Mouse (Mus musculus) thymus, adult 2 months (tissue): ENCODE data around the gene BC048671. TPM values are rescaled to one million over a fixed set of nuclear protein-coding genes. Genes with fewer than 3 reads are reported as not detected.

ENCODE experiments used
- DNase-seq: peaks from one replicate; pipeline ENCODE4 v3.0.0; 2021
- H3K27ac ChIP-seq: fragments of 200-500 bp; 2 replicates; pipeline ENCODE4 v1.5.1; 2012; ENCODE audit warnings: low read length, control low read depth; ENCODE audit not compliant: control insufficient read depth, insufficient read depth
- H3K27me3 ChIP-seq: fragments of 200-500 bp; 2 replicates; pipeline ENCODE4 v1.6.1; 2012; ENCODE audit warnings: mild to moderate bottlenecking, low read length, moderate library complexity, mixed read lengths; ENCODE audit not compliant: control insufficient read depth, insufficient read depth
- H3K36me3 ChIP-seq: fragments of 200-500 bp; 2 replicates; pipeline ENCODE4 v1.6.1; 2012; ENCODE audit warnings: mild to moderate bottlenecking, low read length, moderate library complexity; ENCODE audit not compliant: control insufficient read depth, insufficient read depth
- H3K4me1 ChIP-seq: fragments of 200-500 bp; replicated peaks from 2 replicates; pipeline ENCODE4 v1.6.1; 2012; ENCODE audit warnings: low read length; ENCODE audit not compliant: control insufficient read depth, insufficient read depth
- H3K4me3 ChIP-seq: fragments of 200-500 bp; 2 replicates; pipeline ENCODE4 v1.5.1; 2012; ENCODE audit warnings: mild to moderate bottlenecking, low read length, control low read depth, moderate library complexity; ENCODE audit not compliant: control insufficient read depth, insufficient read depth
- CTCF ChIP-seq: fragments of 200-500 bp; IDR thresholded peaks from 2 replicates; pipeline ENCODE4 v1.5.1; 2012; ENCODE audit warnings: mild to moderate bottlenecking, control low read depth, low read length, moderate library complexity, borderline replicate concordance; ENCODE audit not compliant: control insufficient read depth, poor library complexity, insufficient read depth; ENCODE audit errors: extremely low read depth
- POLR2A ChIP-seq: fragments of 200-500 bp; IDR thresholded peaks from 2 replicates; pipeline ENCODE4 v1.6.1; 2012; ENCODE audit warnings: mild to moderate bottlenecking, low read length, control low read depth, moderate library complexity; ENCODE audit not compliant: control insufficient read depth, poor library complexity, insufficient read depth; ENCODE audit errors: extremely low read depth
- WGBS: fragments of 180-500 bp; shearing (Covaris S2); methylation state at CpG from one replicate; pipeline ENCODE4 v1.1.7; 2018; 5-methylcytosine and 5-hydroxymethylcytosine counted together
- polyA plus RNA-seq: library from polyadenylated mRNA; depleted of rRNA; stranded (reverse); fragments of >200 nt; gene quantifications from 2 replicates; pipeline ENCODE4 v1.2.3, GENCODE M21; 2012

BC048671 gene
- polyA plus RNA-seq, 1 experiment: not detected

DNA sequence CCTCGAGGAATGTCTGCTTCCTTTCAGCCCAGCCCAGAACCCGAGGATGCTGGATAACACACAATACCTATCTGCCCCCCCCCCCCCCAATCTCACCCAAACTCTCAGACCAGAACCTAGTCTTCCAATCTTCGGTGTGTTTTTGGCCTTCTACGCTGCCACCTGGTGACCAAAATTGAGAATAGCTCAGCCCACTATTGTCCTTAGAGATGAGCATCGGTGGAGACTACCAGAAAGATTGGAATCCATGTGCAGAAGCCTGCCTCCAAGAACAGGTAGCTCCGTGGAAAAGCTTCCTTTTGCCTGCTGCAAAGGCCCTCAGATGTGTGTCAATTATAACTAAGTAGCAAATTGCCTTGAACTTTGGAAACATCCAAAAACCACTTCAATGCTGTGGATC, 26.7 kb downstream of the BC048671 start:
- no peaks in the 10 kb centered on the region for H3K27me3 ChIP-seq
- H3K4me3 ChIP-seq: no peak overlapping the region
- H3K27ac ChIP-seq: no peak overlapping the region
- no peak for DNase-seq
- no peaks in the 10 kb centered on the region for H3K36me3 ChIP-seq
- TF ChIP-seq POLR2A (no peak), CTCF (no peak)
- H3K4me1 ChIP-seq: no peaks in the 10 kb centered on the region
- 22% methylated on average over 6 of the region's 6 CpGs for WGBS

GRCm38 (mm10) chr6:90329953-90330352, 28.9 kb downstream of the BC048671 start:
- no peak for DNase-seq
- 24% methylated on average over 1 of the region's 1 CpGs for WGBS
- H3K27me3 ChIP-seq: no peaks in the 10 kb centered on the region
- TF ChIP-seq POLR2A (no peak), CTCF (no peak)
- no peaks in the 10 kb centered on the region for H3K4me1 ChIP-seq
- H3K27ac ChIP-seq: no peak overlapping the region
- no peak overlapping the region for H3K4me3 ChIP-seq
- H3K36me3 ChIP-seq: no peaks in the 10 kb centered on the region

- no peaks in the 10 kb centered on the region for H3K4me1 ChIP-seq
- no peaks in the 10 kb centered on the region for H3K36me3 ChIP-seq
- H3K4me3 ChIP-seq: no peak within 1 kb of the TSS
- no peak for TF ChIP-seq CTCF
- no peak for TF ChIP-seq POLR2A
- DNase-seq: no peak
- WGBS: 90% methylated on average over 7 of the region's 7 CpGs
- H3K27ac ChIP-seq: no peak within 1 kb of the TSS
- no peaks in the 10 kb centered on the region for H3K27me3 ChIP-seq
Observed at GRCm38 (mm10) chr6:90332561-90333425, 31.8 kb downstream of the BC048671 start, which contains the start of gene Uroc1. Uroc1 (plus strand) TSS chr6:90333284.

GRCm38 (mm10) chr6:90334244-90334643, 33.2 kb downstream of the BC048671 start:
- TF ChIP-seq CTCF (no peak), POLR2A (no peak)
- 44% methylated on average over 3 of the region's 3 CpGs for WGBS

DNA sequence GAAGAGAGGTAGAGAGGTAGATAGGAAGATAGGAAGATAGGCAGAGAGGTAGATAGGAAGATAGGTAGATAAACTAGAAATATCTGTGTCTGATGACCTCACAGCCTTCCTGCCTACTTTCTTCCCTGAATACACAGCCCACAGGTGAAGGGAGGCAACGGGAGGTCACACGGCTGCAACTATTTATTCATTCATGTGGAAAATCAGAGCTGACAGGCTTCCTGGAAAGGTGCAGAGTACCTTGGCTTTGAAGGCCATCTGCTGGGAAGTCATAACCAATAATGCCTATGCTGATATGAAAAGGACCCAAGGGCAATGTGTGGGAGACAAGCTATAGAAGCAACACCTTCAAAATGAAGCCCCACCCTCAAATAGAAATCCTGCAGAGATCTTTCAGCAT, 41.3 kb downstream of the BC048671 start:
- WGBS: 81% methylated on average over 2 of the region's 2 CpGs
- no peak for DNase-seq
- TF ChIP-seq POLR2A (no peak), CTCF (no peak)
- no peaks in the 10 kb centered on the region for H3K4me1 ChIP-seq
- no peaks in the 10 kb centered on the region for H3K36me3 ChIP-seq
- H3K27me3 ChIP-seq: no peaks in the 10 kb centered on the region
- no peak overlapping the region for H3K27ac ChIP-seq
- H3K4me3 ChIP-seq: no peak overlapping the region

More at GRCm38 (mm10) chr6:90334244-90334643, 33.2 kb downstream of the BC048671 start:
- H3K27ac ChIP-seq: no peak overlapping the region
- no peaks in the 10 kb centered on the region for H3K36me3 ChIP-seq
- DNase-seq: no peak
- no peaks in the 10 kb centered on the region for H3K27me3 ChIP-seq
- H3K4me3 ChIP-seq: no peak overlapping the region
- H3K4me1 ChIP-seq: no peaks in the 10 kb centered on the region

DNA sequence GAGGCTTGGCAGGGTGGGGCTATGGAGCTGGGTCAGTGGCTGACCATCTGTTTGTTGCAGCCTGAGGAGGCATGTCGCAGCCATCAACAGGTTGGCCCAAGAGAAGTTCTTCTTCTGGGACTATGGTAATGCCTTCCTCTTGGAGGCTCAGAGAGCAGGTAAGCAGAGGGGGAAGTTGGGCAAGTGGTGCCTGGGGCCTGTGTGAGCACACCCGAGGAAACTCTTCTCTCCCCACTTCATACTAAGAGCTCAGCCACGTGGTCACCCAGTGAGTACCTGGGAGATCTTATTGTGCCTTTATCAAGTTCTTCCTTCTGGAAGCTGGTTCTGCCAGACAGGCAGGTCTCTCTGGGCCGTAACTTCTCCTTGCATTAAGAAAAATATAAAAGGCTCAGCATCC, 46.2 kb downstream of the BC048671 start:
- Histone ChIP-seq H3K27ac (no peak overlapping the region), H3K4me3 (no peak overlapping the region), H3K36me3 (no peaks in the 10 kb centered on the region), H3K4me1 (no peaks in the 10 kb centered on the region), H3K27me3 (no peaks in the 10 kb centered on the region)
- 49% methylated on average over 4 of the region's 4 CpGs for WGBS
- DNase-seq: no peak
- TF ChIP-seq CTCF (no peak), POLR2A (no peak)

DNA sequence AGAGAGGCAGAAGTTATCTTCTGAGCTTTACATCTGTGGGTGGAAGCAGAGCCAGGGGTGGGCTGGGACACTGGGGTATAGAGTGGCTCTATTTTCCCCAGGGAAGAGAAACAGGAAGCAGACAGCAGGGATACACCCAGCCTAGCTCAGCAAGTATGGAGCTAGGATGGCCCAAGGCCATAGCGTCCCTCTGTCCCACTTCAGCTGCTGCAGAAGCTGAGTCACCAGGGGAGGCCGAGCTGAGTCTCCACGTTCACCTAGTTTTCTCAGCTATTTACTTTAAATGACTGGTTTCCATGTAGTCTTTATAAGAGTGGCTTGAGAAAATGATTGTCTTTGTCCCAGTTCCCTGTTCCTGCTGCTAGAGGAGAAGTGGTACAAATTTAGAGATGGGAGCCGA, 47.5 kb downstream of the BC048671 start:
- 81% methylated on average over 4 of the region's 4 CpGs for WGBS
- H3K27ac ChIP-seq: no peak overlapping the region
- TF ChIP-seq POLR2A (no peak), CTCF (no peak)

More for the DNA sequence above, 47.5 kb downstream of the BC048671 start:
- H3K4me3 ChIP-seq: no peak overlapping the region
- no peak for DNase-seq
- H3K36me3 ChIP-seq: no peaks in the 10 kb centered on the region
- no peaks in the 10 kb centered on the region for H3K27me3 ChIP-seq
- H3K4me1 ChIP-seq: no peaks in the 10 kb centered on the region
